Mouse (Mus musculus) right cerebral cortex, adult 18-20 months (tissue): ENCODE results near the gene March5.

ENCODE experiments used
- DNase-seq: peaks from one replicate; pipeline ENCODE4 v3.0.0; 2022; ENCODE audit warnings: mixed read lengths

The March5 gene

GRCm38 (mm10) chr19:37265333-37266103, 58.2 kb downstream of the March5 start:
- peak; percentile 95 for DNase-seq

- no peak for DNase-seq
These were observed 61.8 kb downstream of the March5 start for GRCm38 (mm10) chr19:37269106-37269505.
